Comparison of ENCODE assay signal across 9 mouse cellular contexts in genomic region chr2:167277026-167277425, GRCm38 (mm10). TPM values are rescaled to one million over a fixed set of nuclear protein-coding genes. Genes with fewer than 3 reads are reported as not detected.
DNase-seq lines count a peak whose midpoint lies in the region; ATAC-seq lines count a peak whose summit lies in the region.
"Had no signal": no experiment of that assay in that cellular context is flagged by ENCODE, and none has a peak within 500 bp of the region (broad histone marks: within the 10 kb centered on the region; RNA-seq: fewer than 3 reads in every experiment).

No protein-coding gene starts in this region.

- ATAC-seq in frontal cortex, adult (ENCODE audit: low TSS enrichment): no peak

- DNase-seq in frontal cortex, postnatal 10 days (ENCODE audit: low spot score in 2 of 2): peak; percentile 0 to 4
- peak; percentile 0 for DNase-seq in layer of hippocampus, adult 9-11 months
- DNase-seq in layer of hippocampus, adult 9-10 months (ENCODE audit: low spot score): no peak
- peak; percentile 8 to 54 for DNase-seq in spleen, postnatal 4 days (ENCODE audit: low spot score in 2 of 2)
- DNase-seq in spleen, postnatal 14 days (ENCODE audit: low spot score in 2 of 2): no peak
- DNase-seq in testis, postnatal 10 days (ENCODE audit: low spot score): peak; percentile 37
- no peak for DNase-seq in layer of hippocampus, adult 18-20 months (ENCODE audit: low spot score in 2 of 2)

RNA-seq across cellular contexts. Expression of gene Ptgis, which starts 36.6 kb away (rescaled TPM):
- 1 to 10 TPM in 1 of 2 experiments, under 1 TPM in 1; 0.79 to 1.2 TPM for total RNA-seq in layer of hippocampus, adult 18-20 months (2021)
- total RNA-seq: megakaryocyte-erythroid progenitor cell, adult 5-6 weeks had no signal

Comparison
In these comparisons a context has a peak if more than half of its experiments do, and no peak if none do; other contexts are left out.
1. DNase-seq: peak in frontal cortex, postnatal 10 days (2 of 2), layer of hippocampus, adult 9-11 months (single experiment), spleen, postnatal 4 days (2 of 2) and testis, postnatal 10 days (single experiment); none in layer of hippocampus, adult 9-10 months (single experiment), spleen, postnatal 14 days (0 of 2) and layer of hippocampus, adult 18-20 months (0 of 2).